Mouse (Mus musculus) midbrain, embryonic 16.5 days (tissue): ENCODE data around the gene Agfg2. TPM values are rescaled to one million over a fixed set of nuclear protein-coding genes. Genes with fewer than 3 reads are reported as not detected.

ENCODE experiments used
- ATAC-seq: fragments of 200-750 bp; cut with Nextera tagmentation; 2 replicates; pipeline ENCODE4 v1.8.0; 2017; ENCODE audit warnings: moderate TSS enrichment
- H3K27ac ChIP-seq: fragments of 300-500 bp; sonication (generic); 2 replicates; pipeline ENCODE4 v1.5.1; 2014; ENCODE audit warnings: mild to moderate bottlenecking, low read length, mixed read lengths
- H3K27me3 ChIP-seq: fragments of 300-500 bp; sonication (generic); 2 replicates; pipeline ENCODE4 v1.6.1; 2014; ENCODE audit warnings: low read depth, low read length, mixed read lengths; ENCODE audit not compliant: control insufficient read depth, insufficient read depth
- H3K36me3 ChIP-seq: fragments of 300-500 bp; sonication (generic); 2 replicates; pipeline ENCODE4 v1.6.1; 2014; ENCODE audit warnings: mild to moderate bottlenecking, low read length, moderate library complexity, mixed read lengths; ENCODE audit not compliant: control insufficient read depth, insufficient read depth
- H3K4me1 ChIP-seq: fragments of 300-500 bp; sonication (generic); 2 replicates; pipeline ENCODE4 v1.6.1; 2014; ENCODE audit warnings: mild to moderate bottlenecking, low read length, mixed read lengths; ENCODE audit not compliant: control insufficient read depth, insufficient read depth
- H3K4me2 ChIP-seq: fragments of 300-500 bp; sonication (generic); 2 replicates; pipeline ENCODE4 v1.6.1; 2014; ENCODE audit warnings: mild to moderate bottlenecking, low read length, mixed read lengths
- H3K4me3 ChIP-seq: fragments of 300-500 bp; sonication (generic); 2 replicates; pipeline ENCODE4 v1.5.1; 2014; ENCODE audit warnings: low read depth, mild to moderate bottlenecking, low read length, moderate library complexity, mixed read lengths
- H3K9ac ChIP-seq: fragments of 300-500 bp; sonication (generic); 2 replicates; pipeline ENCODE4 v1.6.1; 2014; ENCODE audit warnings: low read depth, low read length, mixed read lengths
- H3K9me3 ChIP-seq: fragments of 300-500 bp; sonication (generic); replicated peaks from 2 replicates; pipeline ENCODE4 v1.6.1; 2014; ENCODE audit warnings: mild to moderate bottlenecking, low read length, mixed read lengths; ENCODE audit not compliant: control insufficient read depth, poor library complexity, severe bottlenecking
- WGBS: fragments of 180-500 bp; shearing (Covaris S2); extraction: QIAGEN DNeasy Blood & Tissue Kit; methylation state at CpG from one replicate; pipeline ENCODE4 v1.1.7; 2014; 5-methylcytosine and 5-hydroxymethylcytosine counted together
- polyA plus RNA-seq: library from polyadenylated mRNA; unstranded; fragments of >200 nt; fragmentation: Nextera tagmentation; extraction: Ambion mirVana; gene quantifications from 2 replicates; pipeline ENCODE4 v1.2.1, GENCODE M21; 2015

Gene Agfg2
- polyA plus RNA-seq, 1 experiment from 2014 or later: 20.4 TPM

GRCm38 (mm10) chr5:137610548-137611244 is 73.8 kb downstream of the Agfg2 start:
- no peak for ATAC-seq
- peaks cover 12% of the 10 kb centered on the region for H3K27me3 ChIP-seq
- no peak overlapping the region for H3K4me2 ChIP-seq
- no peak overlapping the region for H3K27ac ChIP-seq
- peaks cover 3% of the 10 kb centered on the region for H3K4me1 ChIP-seq
- H3K9me3 ChIP-seq: no peaks in the 10 kb centered on the region
- H3K4me3 ChIP-seq: no peak overlapping the region
- no peak overlapping the region for H3K9ac ChIP-seq
- no peaks in the 10 kb centered on the region for H3K36me3 ChIP-seq
- 23% methylated on average over 11 of the region's 12 CpGs for WGBS

GRCm38 (mm10) chr5:137610056-137610455 is 74.5 kb downstream of the Agfg2 start:
- peaks cover 3% of the 10 kb centered on the region for H3K4me1 ChIP-seq
- H3K9ac ChIP-seq: no peak overlapping the region
- H3K4me3 ChIP-seq: no peak overlapping the region
- no peak for ATAC-seq
- no peaks in the 10 kb centered on the region for H3K9me3 ChIP-seq
- no peaks in the 10 kb centered on the region for H3K36me3 ChIP-seq
- H3K27me3 ChIP-seq: peaks cover 12% of the 10 kb centered on the region
- no peak overlapping the region for H3K27ac ChIP-seq
- no peak overlapping the region for H3K4me2 ChIP-seq
- WGBS: 78% methylated on average over 4 of the region's 4 CpGs

GRCm38 (mm10) chr5:137609292-137609691 is 75.2 kb downstream of the Agfg2 start:
- no peak for ATAC-seq
- Histone ChIP-seq H3K4me3 (no peak overlapping the region), H3K4me1 (peaks cover 3% of the 10 kb centered on the region), H3K9ac (no peak overlapping the region), H3K27me3 (peaks cover 12% of the 10 kb centered on the region), H3K9me3 (no peaks in the 10 kb centered on the region), H3K4me2 (no peak overlapping the region), H3K27ac (no peak overlapping the region), H3K36me3 (no peaks in the 10 kb centered on the region)
- WGBS: 55% methylated on average over 3 of the region's 3 CpGs

- Histone ChIP-seq H3K4me1 (peaks cover 3% of the 10 kb centered on the region), H3K9me3 (no peaks in the 10 kb centered on the region), H3K4me2 (peak overlapping the region; percentile 31), H3K36me3 (no peaks in the 10 kb centered on the region), H3K27me3 (peaks cover 12% of the 10 kb centered on the region), H3K9ac (peak overlapping the region; percentile 1), H3K4me3 (no peak overlapping the region), H3K27ac (no peak overlapping the region)
- ATAC-seq: no peak
- WGBS: 18% methylated on average over 23 of the region's 23 CpGs
Measured at GRCm38 (mm10) chr5:137608654-137609190, 75.8 kb downstream of the Agfg2 start.

GRCm38 (mm10) chr5:137607860-137608653 is 76.5 kb downstream of the Agfg2 start:
- peak overlapping the region; percentile 31 for H3K4me2 ChIP-seq
- no peaks in the 10 kb centered on the region for H3K36me3 ChIP-seq
- peaks cover 12% of the 10 kb centered on the region for H3K27me3 ChIP-seq
- no peaks in the 10 kb centered on the region for H3K9me3 ChIP-seq
- peak overlapping the region; percentile 1 for H3K9ac ChIP-seq
- 11% methylated on average over 26 of the region's 26 CpGs for WGBS
- no peak for ATAC-seq
- H3K27ac ChIP-seq: no peak overlapping the region
- peaks cover 3% of the 10 kb centered on the region for H3K4me1 ChIP-seq
- H3K4me3 ChIP-seq: 0 out of 2 replicates have a peak overlapping the region, but pooled peaks have one; percentile 6

- Histone ChIP-seq H3K27me3 (no peaks in the 10 kb centered on the region), H3K4me2 (peak overlapping the region; percentile 84), H3K27ac (no peak overlapping the region), H3K9ac (peak overlapping the region; percentile 54), H3K9me3 (no peaks in the 10 kb centered on the region), H3K4me3 (peak overlapping the region; percentile 85), H3K4me1 (peaks cover 12% of the 10 kb centered on the region), H3K36me3 (peaks cover 3% of the 10 kb centered on the region; the same call in 1 of the 2 replicates)
- no peak for ATAC-seq
- under 1% methylated on average over 22 of the region's 22 CpGs for WGBS
Measured at GRCm38 (mm10) chr5:137601365-137601729, 83.2 kb downstream of the Agfg2 start.

- Histone ChIP-seq H3K4me3 (peak within 1 kb of the TSS; percentile 85), H3K27me3 (no peaks in the 10 kb centered on the region), H3K27ac (peak within 1 kb of the TSS; percentile 80), H3K9me3 (no peaks in the 10 kb centered on the region), H3K9ac (peak within 1 kb of the TSS; percentile 98), H3K36me3 (peaks cover 3% of the 10 kb centered on the region; the same call in 1 of the 2 replicates), H3K4me2 (peak within 1 kb of the TSS; percentile 99), H3K4me1 (peaks cover 12% of the 10 kb centered on the region)
- WGBS: under 1% methylated on average over 41 of the region's 41 CpGs
- peak; percentile 97 for ATAC-seq
Measured at GRCm38 (mm10) chr5:137600619-137601364, 83.7 kb downstream of the Agfg2 start, which contains the start of gene Mospd3. Gene Mospd3, minus strand, starts transcription at chr5:137601058.
